Mouse (Mus musculus): Measurements from ENCODE around the gene 1700067K01Rik.

DNA sequence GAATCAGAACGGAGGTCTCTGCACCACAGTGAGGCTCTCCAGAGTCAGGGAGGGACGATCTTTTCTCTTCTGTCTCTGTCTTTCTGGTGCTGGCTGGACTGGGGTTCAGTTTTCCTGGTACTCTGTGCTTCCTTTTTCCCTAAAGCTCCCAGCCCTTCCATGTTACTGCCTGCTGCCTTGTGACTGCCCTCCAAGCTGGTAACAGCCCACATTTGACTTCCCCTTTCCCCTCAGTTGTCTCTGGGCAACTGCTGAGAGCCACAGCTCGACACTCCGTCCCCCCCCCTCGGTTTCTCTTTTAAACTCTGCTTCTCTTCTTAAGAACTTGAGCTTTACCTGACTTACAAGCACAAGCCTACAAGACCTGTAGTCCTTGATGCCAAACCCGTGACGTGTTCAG lies 12.1 kb upstream of the 1700067K01Rik start:
- TF ChIP-seq CTCF (IDR thresholded peaks at IDR 0.05) (no peak), EP300 (IDR thresholded peaks at IDR 0.05) (no peak)

All from lung, postnatal 0 days (tissue).